Mouse (Mus musculus) forebrain, embryonic 11.5 days (tissue): ENCODE results near the gene Sgtb. TPM values are rescaled to one million over a fixed set of nuclear protein-coding genes. Genes with fewer than 3 reads are reported as not detected.

Experiments used
- ATAC-seq: fragments of 200-750 bp; cut with Nextera tagmentation; replicated peaks from 2 replicates; pipeline ENCODE4 v1.8.0; 2017; ENCODE audit warnings: moderate TSS enrichment; ENCODE audit not compliant: low FRiP score
- DNase-seq: peaks from one replicate; pipeline ENCODE4 v3.0.0-alpha.2; 2017; ENCODE audit warnings: low spot score
- H3K27ac ChIP-seq: fragments of 300-500 bp; sonication (generic); 2 replicates; pipeline ENCODE4 v1.5.1; 2014; ENCODE audit warnings: low read depth, low read length
- H3K27me3 ChIP-seq: fragments of 300-500 bp; sonication (generic); 2 replicates; pipeline ENCODE4 v1.6.1; 2014; ENCODE audit warnings: mild to moderate bottlenecking, low read length, mixed read lengths; ENCODE audit not compliant: control insufficient read depth, insufficient read depth
- H3K36me3 ChIP-seq: fragments of 300-500 bp; sonication (generic); 2 replicates; pipeline ENCODE4 v1.6.1; 2014; ENCODE audit warnings: mild to moderate bottlenecking, low read length, moderate library complexity, mixed read lengths; ENCODE audit not compliant: control insufficient read depth, insufficient read depth
- H3K4me1 ChIP-seq: fragments of 300-500 bp; sonication (generic); replicated peaks from 2 replicates; pipeline ENCODE4 v1.6.1; 2014; ENCODE audit warnings: low read length, mixed read lengths; ENCODE audit not compliant: control insufficient read depth, insufficient read depth
- H3K4me2 ChIP-seq: fragments of 300-500 bp; sonication (generic); 2 replicates; pipeline ENCODE4 v1.6.1; 2014; ENCODE audit warnings: low read depth, mild to moderate bottlenecking, low read length, moderate library complexity, mixed read lengths; ENCODE audit not compliant: severe bottlenecking
- H3K4me3 ChIP-seq: fragments of 300-500 bp; sonication (generic); 2 replicates; pipeline ENCODE4 v1.5.1; 2014; ENCODE audit warnings: low read depth, low read length
- H3K9ac ChIP-seq: fragments of 300-500 bp; sonication (generic); 2 replicates; pipeline ENCODE4 v1.6.1; 2014; ENCODE audit warnings: low read length
- H3K9me3 ChIP-seq: fragments of 300-500 bp; sonication (generic); 2 replicates; pipeline ENCODE4 v1.6.1; 2016; ENCODE audit warnings: low read length, mixed read lengths; ENCODE audit not compliant: control insufficient read depth
- WGBS: fragments of 180-500 bp; shearing (Covaris S2); extraction: QIAGEN DNeasy Blood & Tissue Kit; methylation state at CpG from one replicate; pipeline ENCODE4 v1.1.7; 2014; 5-methylcytosine and 5-hydroxymethylcytosine counted together
- polyA plus RNA-seq: library from polyadenylated mRNA; unstranded; fragments of >200 nt; fragmentation: Nextera tagmentation; extraction: Ambion mirVana; gene quantifications from 2 replicates; pipeline ENCODE4 v1.2.1, GENCODE M21; 2014

Sgtb gene
- polyA plus RNA-seq, 1 experiment from 2014 or later = 18.1 TPM

GRCm38 (mm10) chr13:104179176-104179888 lies 69.8 kb downstream of the Sgtb start:
- peak overlapping the region; percentile 74 for H3K9ac ChIP-seq
- ATAC-seq (no peak), DNase-seq (no peak)
- peak overlapping the region; percentile 54 for H3K4me2 ChIP-seq
- H3K27me3 ChIP-seq = no peaks in the 10 kb centered on the region
- H3K4me1 ChIP-seq = no peaks in the 10 kb centered on the region
- no peaks in the 10 kb centered on the region for H3K36me3 ChIP-seq
- no peaks in the 10 kb centered on the region for H3K9me3 ChIP-seq
- 23% methylated on average over 13 of the region's 13 CpGs for WGBS
- H3K27ac ChIP-seq = peak overlapping the region; percentile 50; the same call in 1 of the 2 replicates
- H3K4me3 ChIP-seq = peak overlapping the region; percentile 79

- Histone ChIP-seq H3K4me3 (no peak overlapping the region), H3K9me3 (no peaks in the 10 kb centered on the region), H3K36me3 (no peaks in the 10 kb centered on the region; the same call in 1 of the 2 replicates), H3K9ac (no peak overlapping the region), H3K4me2 (no peak overlapping the region), H3K27ac (no peak overlapping the region), H3K4me1 (no peaks in the 10 kb centered on the region), H3K27me3 (no peaks in the 10 kb centered on the region)
- DNase-seq (no peak), ATAC-seq (no peak)
- WGBS = 88% methylated on average over 4 of the region's 4 CpGs
Observed at GRCm38 (mm10) chr13:104187357-104187756, 77.8 kb downstream of the Sgtb start.

Other genes starting within 250 kb of the Sgtb start
- gene Erbin, start 189.2 kb upstream of the Sgtb start, polyA plus RNA-seq = 26.1 and 27.0 TPM in 2 replicates
- gene Nln, start 127 bp upstream of the Sgtb start, polyA plus RNA-seq = 21.1 TPM in 2 replicates
- gene Trappc13, start 68.7 kb downstream of the Sgtb start, polyA plus RNA-seq = 85.0 and 101 TPM in 2 replicates
- 23.2 and 27.6 TPM in 2 replicates for gene Trim23, start 69.1 kb downstream of the Sgtb start, polyA plus RNA-seq
- gene Cenpk, start 118.9 kb downstream of the Sgtb start, polyA plus RNA-seq = 77.8 and 92.6 TPM in 2 replicates
- gene Ppwd1, start 119.1 kb downstream of the Sgtb start, polyA plus RNA-seq = 15.8 and 16.6 TPM in 2 replicates
- gene Adamts6, start 178.1 kb downstream of the Sgtb start, polyA plus RNA-seq = 2.9 and 3.2 TPM in 2 replicates